Mouse (Mus musculus) midbrain, embryonic 11.5 days (tissue): Measurements from ENCODE around the gene Zfp54. TPM values are rescaled to one million over a fixed set of nuclear protein-coding genes. Genes with fewer than 3 reads are reported as not detected.

Experiments
- polyA plus RNA-seq: library from polyadenylated mRNA; unstranded; fragments of >200 nt; fragmentation: Nextera tagmentation; extraction: Ambion mirVana; gene quantifications from 2 replicates; pipeline ENCODE4 v1.2.1, GENCODE M21; 2014

The Zfp54 gene
- polyA plus RNA-seq, 1 experiment from 2014 or later: 3.6 TPM

Other genes with a start within 250 kb of the Zfp54 start
- not detected in 2 replicates for gene Vmn1r234, start 197.1 kb upstream of the Zfp54 start, polyA plus RNA-seq
- gene Vmn1r235, start 166.8 kb upstream of the Zfp54 start, polyA plus RNA-seq: not detected in 2 replicates
- gene Vmn1r236, start 140.3 kb upstream of the Zfp54 start, polyA plus RNA-seq: not detected in 2 replicates
- gene Vmn1r237, start 111.4 kb upstream of the Zfp54 start, polyA plus RNA-seq: not detected in 2 replicates
- 2.9 and 3.3 TPM in 2 replicates for gene Zfp677, start 39.5 kb upstream of the Zfp54 start, polyA plus RNA-seq
- 16.7 TPM in 2 replicates for gene Zfp51, start 27.1 kb downstream of the Zfp54 start, polyA plus RNA-seq
- 10.9 and 12.4 TPM in 2 replicates for gene Zfp53, start 65.8 kb downstream of the Zfp54 start, polyA plus RNA-seq
- 1.6 TPM in 2 replicates for gene Zfp52, start 112.3 kb downstream of the Zfp54 start, polyA plus RNA-seq
- 19.5 and 21.3 TPM in 2 replicates for gene Zfp948, start 143.8 kb downstream of the Zfp54 start, polyA plus RNA-seq
- gene Zfp983, start 227.4 kb downstream of the Zfp54 start, polyA plus RNA-seq: 8.5 and 9.5 TPM in 2 replicates